Mouse (Mus musculus) monocyte, adult 2 months (primary cell): ENCODE results near the gene Shank1.
"Not testable (repeated sequence)": the region's sequence is repeated elsewhere in the genome, so short reads cannot be mapped to it uniquely, and the experiment has no call there.

Experiments
- DNase-seq, 2 experiments: peaks; one replicate each; pipeline ENCODE4 v3.0.0; 2022; ENCODE audit warnings: low spot score in 2 of 2, low read depth in 1 of 2

Gene Shank1

GRCm38 (mm10) chr7:44309475-44310284, at the start of gene Shank1:
Shank1 (plus strand) TSS chr7:44310253.
- DNase-seq, result no peak

GRCm38 (mm10) chr7:44260410-44260809, 49.6 kb upstream of the Shank1 start:
- no peak for DNase-seq

- no peak for DNase-seq
These were observed 48.9 kb upstream of the Shank1 start, which contains the start of gene Gm15517 for GRCm38 (mm10) chr7:44261147-44261546. Gm15517 (plus strand) TSS chr7:44261447.

- peak; percentile 72 to 85 for DNase-seq
These were observed 47.0 kb upstream of the Shank1 start for GRCm38 (mm10) chr7:44262791-44263643.

GRCm38 (mm10) chr7:44268117-44268516, 41.9 kb upstream of the Shank1 start:
- DNase-seq, result no peak

- DNase-seq, result no peak
These were observed 40.7 kb upstream of the Shank1 start for GRCm38 (mm10) chr7:44269397-44269796.

- DNase-seq, result no peak
These were observed 38.7 kb upstream of the Shank1 start for GRCm38 (mm10) chr7:44271309-44271708.

- DNase-seq, result no peak
These were observed 37.5 kb upstream of the Shank1 start for GRCm38 (mm10) chr7:44272546-44272945.

GRCm38 (mm10) chr7:44273446-44273845, 36.6 kb upstream of the Shank1 start:
- no peak for DNase-seq

- DNase-seq, result no peak
These were observed 36.0 kb upstream of the Shank1 start for GRCm38 (mm10) chr7:44274096-44274495.

- no peak for DNase-seq
These were observed 34.5 kb upstream of the Shank1 start for GRCm38 (mm10) chr7:44275546-44275945.

- no peak for DNase-seq
These were observed 33.4 kb upstream of the Shank1 start for GRCm38 (mm10) chr7:44276461-44277249.

- DNase-seq, result no peak
These were observed 32.8 kb upstream of the Shank1 start for GRCm38 (mm10) chr7:44277250-44277622.

GRCm38 (mm10) chr7:44280959-44281358, 29.1 kb upstream of the Shank1 start:
- no peak for DNase-seq

- no peak for DNase-seq
These were observed 28.5 kb upstream of the Shank1 start for GRCm38 (mm10) chr7:44281586-44281985.

GRCm38 (mm10) chr7:44287760-44288159, 22.3 kb upstream of the Shank1 start:
- no peak for DNase-seq

- DNase-seq, result no peak
These were observed 19.1 kb upstream of the Shank1 start for GRCm38 (mm10) chr7:44290986-44291385.

GRCm38 (mm10) chr7:44291418-44291817, 18.6 kb upstream of the Shank1 start:
- no peak for DNase-seq

GRCm38 (mm10) chr7:44297501-44297900, 12.6 kb upstream of the Shank1 start:
- DNase-seq, result not testable (repeated sequence)

- no peak for DNase-seq
These were observed 6.4 kb upstream of the Shank1 start for GRCm38 (mm10) chr7:44303346-44304340.
